Mouse (Mus musculus): Measurements from ENCODE around the gene Proser1. TPM values are rescaled to one million over a fixed set of nuclear protein-coding genes. Genes with fewer than 3 reads are reported as not detected.

Proser1 gene
- polyA plus RNA-seq (2015; fragmentation: Nextera tagmentation; extraction: Ambion mirVana) = 14.8 and 15.8 TPM in 2 replicates

- WGBS = under 1% methylated on average over 51 of the region's 52 CpGs
- peak; percentile 98 for DNase-seq (ENCODE audit: low spot score)
- TF ChIP-seq CTCF (IDR thresholded peaks at IDR 0.05; ENCODE audit: low read depth) = no peak
Observed at GRCm38 (mm10) chr3:53463046-53463764, at the start of gene Proser1, which contains the start of gene Nhlrc3. Gene Proser1 (plus strand): TSS chr3:53463666. Gene Nhlrc3 (minus strand): TSS chr3:53463332.

DNA sequence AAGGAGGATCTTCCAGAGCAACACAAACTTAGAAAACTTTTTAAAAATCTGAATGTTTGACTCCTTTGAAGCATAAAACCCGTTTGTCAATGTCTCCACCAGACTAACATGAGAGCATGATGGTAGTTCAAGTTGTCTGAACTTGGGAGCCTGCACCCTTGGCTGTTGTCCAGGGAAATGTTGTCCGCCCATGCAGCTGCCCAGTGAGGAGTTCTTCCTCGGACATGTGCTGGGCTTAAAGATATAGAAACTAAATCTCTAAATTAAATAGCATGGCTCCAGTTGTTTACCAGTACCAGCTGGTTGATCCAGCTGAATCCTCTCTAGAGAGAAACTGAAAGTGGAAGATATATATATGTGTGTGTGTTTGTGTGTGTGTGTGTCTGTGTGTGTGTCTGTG, 49.5 kb upstream of the Proser1 start:
- Histone ChIP-seq H3K27ac (no peak overlapping the region), H3K4me3 (replicated peaks; ENCODE audit: low read depth, low read length) (no peak overlapping the region), H3K4me1 (replicated peaks; ENCODE audit: insufficient read depth, low read length) (0 out of 2 replicates have a peak, but pooled peaks cover 2% of the 10 kb centered on the region), H3K9me3 (replicated peaks; ENCODE audit: low read length) (no peaks in the 10 kb centered on the region), H3K36me3 (ENCODE audit: insufficient read depth, low read length) (no peaks in the 10 kb centered on the region), H3K27me3 (ENCODE audit: insufficient read depth, low read length) (no peaks in the 10 kb centered on the region), H3K9ac (ENCODE audit: low read depth, low read length) (no peak overlapping the region), H3K4me2 (ENCODE audit: low read length) (no peak overlapping the region)
- DNase-seq (ENCODE audit: low spot score) (peak; percentile 47), ATAC-seq (replicated peaks; ENCODE audit: low FRiP score, low read depth) (no peak)
- 40% methylated on average over 3 of the region's 3 CpGs for WGBS
- TF ChIP-seq CTCF (IDR thresholded peaks at IDR 0.05; ENCODE audit: low read depth) = no peak

More at GRCm38 (mm10) chr3:53463046-53463764, at the start of gene Proser1, which contains the start of gene Nhlrc3:
- Histone ChIP-seq H3K4me3 (replicated peaks; ENCODE audit: low read depth, low read length) (peak within 1 kb of the TSS; percentile 73), H3K27ac (peak within 1 kb of the TSS; percentile 95), H3K4me2 (ENCODE audit: low read length) (peak within 1 kb of the TSS; percentile 56), H3K9ac (ENCODE audit: low read depth, low read length) (peak within 1 kb of the TSS; percentile 86), H3K9me3 (replicated peaks; ENCODE audit: low read length) (no peaks in the 10 kb centered on the region), H3K4me1 (replicated peaks; ENCODE audit: insufficient read depth, low read length) (peaks cover 19% of the 10 kb centered on the region), H3K27me3 (ENCODE audit: insufficient read depth, low read length) (no peaks in the 10 kb centered on the region), H3K36me3 (ENCODE audit: insufficient read depth, low read length) (peaks cover 11% of the 10 kb centered on the region; the same call in 1 of the 2 replicates)
- ATAC-seq (replicated peaks; ENCODE audit: low FRiP score, low read depth) = peak; percentile 97

GRCm38 (mm10) chr3:53416036-53416506, 47.4 kb upstream of the Proser1 start:
- Histone ChIP-seq H3K4me2 (ENCODE audit: low read length) (no peak overlapping the region), H3K36me3 (ENCODE audit: insufficient read depth, low read length) (no peaks in the 10 kb centered on the region), H3K9ac (ENCODE audit: low read depth, low read length) (no peak overlapping the region), H3K4me3 (replicated peaks; ENCODE audit: low read depth, low read length) (no peak overlapping the region), H3K9me3 (replicated peaks; ENCODE audit: low read length) (no peaks in the 10 kb centered on the region), H3K4me1 (replicated peaks; ENCODE audit: insufficient read depth, low read length) (0 out of 2 replicates have a peak, but pooled peaks cover 2% of the 10 kb centered on the region), H3K27ac (no peak overlapping the region), H3K27me3 (ENCODE audit: insufficient read depth, low read length) (no peaks in the 10 kb centered on the region)
- TF ChIP-seq CTCF (IDR thresholded peaks at IDR 0.05; ENCODE audit: low read depth) = no peak
- DNase-seq (ENCODE audit: low spot score) (peak; percentile 29), ATAC-seq (replicated peaks; ENCODE audit: low FRiP score, low read depth) (no peak)
- WGBS = 61% methylated on average over 5 of the region's 5 CpGs

- no peak for DNase-seq (ENCODE audit: low spot score)
- no peaks in the 10 kb centered on the region for H3K27me3 ChIP-seq (ENCODE audit: insufficient read depth, low read length)
- no peaks in the 10 kb centered on the region for H3K36me3 ChIP-seq (ENCODE audit: insufficient read depth, low read length)
- no peak overlapping the region for H3K4me3 ChIP-seq (replicated peaks; ENCODE audit: low read depth, low read length)
- ATAC-seq (replicated peaks; ENCODE audit: low FRiP score, low read depth) = no peak
- H3K4me1 ChIP-seq (replicated peaks; ENCODE audit: insufficient read depth, low read length) = 0 out of 2 replicates have a peak, but pooled peaks cover 2% of the 10 kb centered on the region
- H3K4me2 ChIP-seq (ENCODE audit: low read length) = no peak overlapping the region
- H3K9me3 ChIP-seq (replicated peaks; ENCODE audit: low read length) = no peaks in the 10 kb centered on the region
- no peak for TF ChIP-seq CTCF (IDR thresholded peaks at IDR 0.05; ENCODE audit: low read depth)
- H3K27ac ChIP-seq = no peak overlapping the region
- WGBS = 67% methylated on average over 7 of the region's 7 CpGs
- H3K9ac ChIP-seq (ENCODE audit: low read depth, low read length) = no peak overlapping the region
Observed at GRCm38 (mm10) chr3:53417701-53418100, 45.8 kb upstream of the Proser1 start.

DNA sequence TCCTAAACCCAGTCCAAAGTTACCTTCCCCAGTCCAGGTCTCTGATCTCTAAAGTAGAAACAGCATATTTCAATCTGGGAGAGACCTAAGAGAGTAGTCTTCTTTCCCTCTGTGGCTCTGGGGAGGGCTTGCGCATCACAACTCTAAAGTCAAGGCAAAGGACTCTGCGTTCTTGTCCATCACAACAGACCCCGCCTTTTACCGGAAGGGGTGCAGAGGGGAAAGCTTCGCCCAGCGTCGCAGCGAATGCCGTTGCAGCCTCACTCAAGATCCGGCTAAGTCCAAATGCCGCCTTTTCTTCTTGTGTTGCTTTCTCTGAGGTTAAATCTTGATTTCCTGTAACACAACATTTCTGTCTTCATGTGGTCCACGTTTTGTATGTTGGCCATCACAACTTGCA, 41.8 kb upstream of the Proser1 start:
- no peaks in the 10 kb centered on the region for H3K36me3 ChIP-seq (ENCODE audit: insufficient read depth, low read length)
- H3K4me1 ChIP-seq (replicated peaks; ENCODE audit: insufficient read depth, low read length) = no peaks in the 10 kb centered on the region
- H3K27ac ChIP-seq = no peak overlapping the region
- no peak overlapping the region for H3K9ac ChIP-seq (ENCODE audit: low read depth, low read length)
- no peak overlapping the region for H3K4me2 ChIP-seq (ENCODE audit: low read length)
- H3K4me3 ChIP-seq (replicated peaks; ENCODE audit: low read depth, low read length) = no peak overlapping the region
- no peak for TF ChIP-seq CTCF (IDR thresholded peaks at IDR 0.05; ENCODE audit: low read depth)
- no peaks in the 10 kb centered on the region for H3K9me3 ChIP-seq (replicated peaks; ENCODE audit: low read length)
- H3K27me3 ChIP-seq (ENCODE audit: insufficient read depth, low read length) = no peaks in the 10 kb centered on the region
- WGBS = 87% methylated on average over 12 of the region's 12 CpGs
- no peak for ATAC-seq (replicated peaks; ENCODE audit: low FRiP score, low read depth)
- DNase-seq (ENCODE audit: low spot score) = no peak

- Histone ChIP-seq H3K4me1 (replicated peaks; ENCODE audit: insufficient read depth, low read length) (no peaks in the 10 kb centered on the region), H3K4me2 (ENCODE audit: low read length) (no peak overlapping the region), H3K4me3 (replicated peaks; ENCODE audit: low read depth, low read length) (no peak overlapping the region), H3K27ac (no peak overlapping the region), H3K9ac (ENCODE audit: low read depth, low read length) (no peak overlapping the region), H3K27me3 (ENCODE audit: insufficient read depth, low read length) (no peaks in the 10 kb centered on the region), H3K9me3 (replicated peaks; ENCODE audit: low read length) (no peaks in the 10 kb centered on the region), H3K36me3 (ENCODE audit: insufficient read depth, low read length) (no peaks in the 10 kb centered on the region)
- WGBS = 71% methylated on average over 1 of the region's 1 CpGs
- ATAC-seq (replicated peaks; ENCODE audit: low FRiP score, low read depth) (no peak), DNase-seq (ENCODE audit: low spot score) (no peak)
- TF ChIP-seq CTCF (IDR thresholded peaks at IDR 0.05; ENCODE audit: low read depth) = no peak
Observed at GRCm38 (mm10) chr3:53422691-53423090, 40.8 kb upstream of the Proser1 start.
